Mouse (Mus musculus) liver, embryonic 12.5 days (tissue): ENCODE data around the gene Vcam1. TPM values are rescaled to one million over a fixed set of nuclear protein-coding genes. Genes with fewer than 3 reads are reported as not detected.

Experiments used
- ATAC-seq: fragments of 200-750 bp; cut with Nextera tagmentation; 2 replicates; pipeline ENCODE4 v1.8.0; 2017; ENCODE audit warnings: moderate number of reproducible peaks, mild to moderate bottlenecking, moderate library complexity
- H3K27ac ChIP-seq: fragments of 300-500 bp; sonication (generic); 2 replicates; pipeline ENCODE4 v1.5.1; 2016; ENCODE audit warnings: mild to moderate bottlenecking
- H3K27me3 ChIP-seq: fragments of 300-500 bp; sonication (generic); replicated peaks from 2 replicates; pipeline ENCODE4 v1.6.1; 2016; ENCODE audit warnings: mild to moderate bottlenecking, moderate library complexity
- H3K36me3 ChIP-seq: fragments of 300-500 bp; sonication (generic); 2 replicates; pipeline ENCODE4 v1.6.1; 2016; ENCODE audit warnings: mild to moderate bottlenecking, moderate library complexity
- H3K4me1 ChIP-seq: fragments of 300-500 bp; sonication (generic); 2 replicates; pipeline ENCODE4 v1.6.1; 2016
- H3K4me2 ChIP-seq: fragments of 300-500 bp; sonication (generic); 2 replicates; pipeline ENCODE4 v1.6.1; 2016; ENCODE audit warnings: mild to moderate bottlenecking, moderate library complexity
- H3K4me3 ChIP-seq: fragments of 300-500 bp; sonication (generic); 2 replicates; pipeline ENCODE4 v1.5.1; 2016; ENCODE audit warnings: mild to moderate bottlenecking, moderate library complexity
- H3K9ac ChIP-seq: fragments of 300-500 bp; sonication (generic); 2 replicates; pipeline ENCODE4 v1.6.1; 2016; ENCODE audit warnings: mild to moderate bottlenecking, moderate library complexity
- H3K9me3 ChIP-seq: fragments of 300-500 bp; sonication (generic); replicated peaks from 2 replicates; pipeline ENCODE4 v1.6.1; 2016; ENCODE audit warnings: mild to moderate bottlenecking, moderate library complexity
- WGBS: fragments of 180-500 bp; shearing (Covaris S2); methylation state at CpG from one replicate; pipeline ENCODE4 v1.1.7; 2016; ENCODE audit not compliant: insufficient replicate concordance; 5-methylcytosine and 5-hydroxymethylcytosine counted together
- polyA plus RNA-seq: library from polyadenylated mRNA; unstranded; fragments of >200 nt; fragmentation: Nextera tagmentation; extraction: Ambion mirVana; gene quantifications from 2 replicates; pipeline ENCODE4 v1.2.1, GENCODE M21; 2016

Gene Vcam1
- polyA plus RNA-seq, 1 experiment from 2014 or later: 47.5 TPM

- no peak for ATAC-seq
- Histone ChIP-seq H3K9ac (no peak overlapping the region), H3K27ac (no peak overlapping the region), H3K27me3 (no peaks in the 10 kb centered on the region), H3K4me2 (peak overlapping the region; percentile 33), H3K9me3 (no peaks in the 10 kb centered on the region), H3K4me1 (no peaks in the 10 kb centered on the region), H3K4me3 (no peak overlapping the region), H3K36me3 (no peaks in the 10 kb centered on the region)
- 38% methylated on average over 21 of the region's 21 CpGs for WGBS
Observed at GRCm38 (mm10) chr3:116104866-116105647, 24.4 kb downstream of the Vcam1 start.

- no peak for ATAC-seq
- Histone ChIP-seq H3K9ac (no peak overlapping the region), H3K9me3 (no peaks in the 10 kb centered on the region), H3K4me2 (no peak overlapping the region), H3K27me3 (no peaks in the 10 kb centered on the region), H3K36me3 (no peaks in the 10 kb centered on the region), H3K27ac (no peak overlapping the region), H3K4me1 (no peaks in the 10 kb centered on the region), H3K4me3 (no peak overlapping the region)
- WGBS: 63% methylated on average over 4 of the region's 4 CpGs
Observed at GRCm38 (mm10) chr3:116104270-116104669, 25.2 kb downstream of the Vcam1 start.

GRCm38 (mm10) chr3:116100850-116101249, 28.6 kb downstream of the Vcam1 start:
- Histone ChIP-seq H3K9me3 (no peaks in the 10 kb centered on the region), H3K27me3 (no peaks in the 10 kb centered on the region), H3K4me1 (no peaks in the 10 kb centered on the region), H3K9ac (no peak overlapping the region), H3K27ac (no peak overlapping the region), H3K36me3 (no peaks in the 10 kb centered on the region), H3K4me2 (no peak overlapping the region), H3K4me3 (no peak overlapping the region)
- ATAC-seq: no peak
- 67% methylated on average over 1 of the region's 1 CpGs for whole genome bisulfite sequencing

- Histone ChIP-seq H3K36me3 (no peaks in the 10 kb centered on the region), H3K9ac (no peak overlapping the region), H3K4me2 (no peak overlapping the region), H3K9me3 (0 out of 2 replicates have a peak, but pooled peaks cover 3% of the 10 kb centered on the region), H3K4me1 (no peaks in the 10 kb centered on the region), H3K27ac (no peak overlapping the region), H3K27me3 (no peaks in the 10 kb centered on the region), H3K4me3 (no peak overlapping the region)
- ATAC-seq: no peak
- 72% methylated on average over 3 of the region's 3 CpGs for WGBS
Observed at GRCm38 (mm10) chr3:116095934-116096333, 33.6 kb downstream of the Vcam1 start.

GRCm38 (mm10) chr3:116095312-116095711, 34.2 kb downstream of the Vcam1 start:
- WGBS: 62% methylated on average over 4 of the region's 4 CpGs

GRCm38 (mm10) chr3:116094886-116095285, 34.6 kb downstream of the Vcam1 start:
- Histone ChIP-seq H3K4me2 (no peak overlapping the region), H3K27ac (no peak overlapping the region), H3K4me3 (no peak overlapping the region), H3K4me1 (no peaks in the 10 kb centered on the region), H3K9ac (no peak overlapping the region), H3K27me3 (no peaks in the 10 kb centered on the region), H3K9me3 (0 out of 2 replicates have a peak, but pooled peaks cover 3% of the 10 kb centered on the region), H3K36me3 (no peaks in the 10 kb centered on the region)
- ATAC-seq: no peak
- WGBS: 68% methylated on average over 1 of the region's 1 CpGs

More at GRCm38 (mm10) chr3:116095312-116095711, 34.2 kb downstream of the Vcam1 start:
- no peaks in the 10 kb centered on the region for H3K27me3 ChIP-seq
- H3K4me2 ChIP-seq: no peak overlapping the region
- H3K9ac ChIP-seq: no peak overlapping the region
- H3K9me3 ChIP-seq: 0 out of 2 replicates have a peak, but pooled peaks cover 3% of the 10 kb centered on the region
- ATAC-seq: no peak
- H3K4me3 ChIP-seq: no peak overlapping the region
- no peaks in the 10 kb centered on the region for H3K36me3 ChIP-seq
- H3K4me1 ChIP-seq: no peaks in the 10 kb centered on the region
- no peak overlapping the region for H3K27ac ChIP-seq

GRCm38 (mm10) chr3:116094288-116094687, 35.2 kb downstream of the Vcam1 start:
- Histone ChIP-seq H3K4me1 (no peaks in the 10 kb centered on the region), H3K9me3 (0 out of 2 replicates have a peak, but pooled peaks cover 3% of the 10 kb centered on the region), H3K27me3 (no peaks in the 10 kb centered on the region), H3K27ac (no peak overlapping the region), H3K4me2 (no peak overlapping the region), H3K4me3 (no peak overlapping the region), H3K9ac (no peak overlapping the region), H3K36me3 (no peaks in the 10 kb centered on the region)
- 64% methylated on average over 2 of the region's 2 CpGs for WGBS
- no peak for ATAC-seq

GRCm38 (mm10) chr3:116092547-116092946, 36.9 kb downstream of the Vcam1 start:
- Histone ChIP-seq H3K27ac (no peak overlapping the region), H3K27me3 (no peaks in the 10 kb centered on the region), H3K4me1 (no peaks in the 10 kb centered on the region), H3K4me2 (no peak overlapping the region), H3K9ac (no peak overlapping the region), H3K36me3 (no peaks in the 10 kb centered on the region), H3K9me3 (peaks cover 7% of the 10 kb centered on the region; the same call in 1 of the 2 replicates), H3K4me3 (no peak overlapping the region)
- ATAC-seq: no peak
- WGBS: 72% methylated on average over 3 of the region's 3 CpGs

GRCm38 (mm10) chr3:116091706-116092105, 37.8 kb downstream of the Vcam1 start:
- H3K9me3 ChIP-seq: peaks cover 7% of the 10 kb centered on the region; the same call in 1 of the 2 replicates
- H3K4me3 ChIP-seq: no peak overlapping the region
- no peaks in the 10 kb centered on the region for H3K36me3 ChIP-seq
- no peaks in the 10 kb centered on the region for H3K4me1 ChIP-seq
- H3K27me3 ChIP-seq: no peaks in the 10 kb centered on the region
- H3K4me2 ChIP-seq: no peak overlapping the region
- H3K27ac ChIP-seq: no peak overlapping the region
- WGBS: 73% methylated on average over 5 of the region's 5 CpGs
- no peak overlapping the region for H3K9ac ChIP-seq
- ATAC-seq: no peak

GRCm38 (mm10) chr3:116085962-116086361, 43.5 kb downstream of the Vcam1 start:
- no peak for ATAC-seq
- Histone ChIP-seq H3K4me3 (no peak overlapping the region), H3K27ac (no peak overlapping the region), H3K36me3 (no peaks in the 10 kb centered on the region), H3K27me3 (no peaks in the 10 kb centered on the region), H3K9me3 (peaks cover 4% of the 10 kb centered on the region; the same call in 1 of the 2 replicates), H3K4me2 (no peak overlapping the region), H3K9ac (no peak overlapping the region), H3K4me1 (no peaks in the 10 kb centered on the region)
- 65% methylated on average over 4 of the region's 4 CpGs for WGBS

GRCm38 (mm10) chr3:116080939-116081676, 48.4 kb downstream of the Vcam1 start:
- Histone ChIP-seq H3K4me1 (no peaks in the 10 kb centered on the region), H3K4me2 (no peak overlapping the region), H3K36me3 (no peaks in the 10 kb centered on the region), H3K27ac (peak overlapping the region; percentile 32; the same call in 1 of the 2 replicates), H3K27me3 (no peaks in the 10 kb centered on the region), H3K4me3 (no peak overlapping the region), H3K9me3 (no peaks in the 10 kb centered on the region), H3K9ac (no peak overlapping the region)
- ATAC-seq: no peak
- 59% methylated on average over 7 of the region's 7 CpGs for WGBS

GRCm38 (mm10) chr3:116080166-116080788, 49.2 kb downstream of the Vcam1 start:
- no peak overlapping the region for H3K4me2 ChIP-seq
- ATAC-seq: no peak

More at GRCm38 (mm10) chr3:116080166-116080788, 49.2 kb downstream of the Vcam1 start:
- H3K9ac ChIP-seq: no peak overlapping the region
- H3K27ac ChIP-seq: no peak overlapping the region
- no peaks in the 10 kb centered on the region for H3K36me3 ChIP-seq
- H3K4me1 ChIP-seq: no peaks in the 10 kb centered on the region
- WGBS: 41% methylated on average over 8 of the region's 8 CpGs
- no peak overlapping the region for H3K4me3 ChIP-seq
- H3K27me3 ChIP-seq: no peaks in the 10 kb centered on the region
- no peaks in the 10 kb centered on the region for H3K9me3 ChIP-seq
